Mouse (Mus musculus) liver, postnatal 0 days (tissue): ENCODE data around the gene F2rl1.

Source experiments
- CTCF ChIP-seq: sonication (generic); IDR thresholded peaks from 2 replicates; pipeline ENCODE4 v1.5.1; 2016; ENCODE audit warnings: antibody characterized with exemption, low read depth
- EP300 ChIP-seq: IDR thresholded peaks from 2 replicates; pipeline ENCODE4 v1.6.1; 2016; ENCODE audit warnings: antibody characterized with exemption, low read depth, mild to moderate bottlenecking

DNA sequence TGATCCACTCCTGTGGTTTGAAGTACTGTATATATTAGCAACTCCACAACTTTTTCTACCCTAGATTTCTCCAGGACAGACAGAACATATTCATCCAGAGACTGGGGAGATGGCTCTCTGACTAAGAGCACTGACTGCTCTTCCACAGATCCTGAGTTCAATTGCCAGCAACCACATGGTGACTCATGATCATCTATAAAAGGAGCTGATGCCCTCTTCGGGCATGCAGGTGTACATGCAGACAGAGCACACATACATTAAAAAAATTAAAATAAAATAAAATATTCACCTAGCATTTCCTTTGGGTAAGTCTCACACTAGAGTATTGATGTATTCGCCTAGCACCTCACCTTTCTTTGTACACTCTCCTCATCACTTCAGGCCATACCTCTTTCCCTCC, 4.2 kb upstream of the F2rl1 start:
- TF ChIP-seq CTCF (no peak), EP300 (no peak)
